Mouse (Mus musculus): ENCODE measurements around the gene Acsl5. TPM values are rescaled to one million over a fixed set of nuclear protein-coding genes. Genes with fewer than 3 reads are reported as not detected.

Gene Acsl5
- total RNA-seq, 1 experiment from 2014 or later, result 94.6 TPM

DNA sequence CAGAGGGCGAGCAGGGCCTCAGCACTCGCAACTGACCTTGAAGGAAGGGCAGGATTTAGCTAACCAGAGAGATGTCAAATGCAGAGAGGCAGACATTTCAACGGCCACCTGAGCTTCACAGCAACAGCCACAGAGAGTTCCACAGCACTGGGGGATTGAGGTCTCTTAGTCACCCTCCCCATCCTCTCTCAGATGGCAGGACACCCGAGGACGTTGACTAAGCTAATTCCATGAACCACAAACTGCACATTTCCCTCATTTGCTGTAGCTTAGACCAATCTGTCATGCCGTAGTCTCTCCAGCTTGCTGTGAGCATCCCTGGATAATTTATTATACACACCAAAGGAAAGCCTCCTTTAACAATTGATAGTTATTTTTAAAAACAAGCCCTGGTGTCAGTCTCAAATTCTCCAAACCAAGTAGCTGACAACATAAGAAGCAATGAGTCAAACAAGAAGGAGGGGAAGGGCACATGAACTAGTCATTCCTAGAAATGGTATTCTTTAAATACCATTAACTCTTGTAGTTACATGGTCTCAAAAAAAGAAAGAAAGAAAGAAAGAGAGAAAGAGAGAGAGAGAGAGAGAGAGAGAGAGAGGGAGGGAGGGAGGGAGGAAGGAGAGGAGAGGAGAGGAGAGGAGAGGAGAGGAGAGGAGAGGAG lies 11.8 kb upstream of the Acsl5 start:
- no peak for DNase-seq

- no peak for DNase-seq
Observed at GRCm38 (mm10) chr19:55241186-55241645, 10.5 kb upstream of the Acsl5 start, which contains the start of gene Gucy2g. Gucy2g (minus strand) TSS chr19:55241236.

DNA sequence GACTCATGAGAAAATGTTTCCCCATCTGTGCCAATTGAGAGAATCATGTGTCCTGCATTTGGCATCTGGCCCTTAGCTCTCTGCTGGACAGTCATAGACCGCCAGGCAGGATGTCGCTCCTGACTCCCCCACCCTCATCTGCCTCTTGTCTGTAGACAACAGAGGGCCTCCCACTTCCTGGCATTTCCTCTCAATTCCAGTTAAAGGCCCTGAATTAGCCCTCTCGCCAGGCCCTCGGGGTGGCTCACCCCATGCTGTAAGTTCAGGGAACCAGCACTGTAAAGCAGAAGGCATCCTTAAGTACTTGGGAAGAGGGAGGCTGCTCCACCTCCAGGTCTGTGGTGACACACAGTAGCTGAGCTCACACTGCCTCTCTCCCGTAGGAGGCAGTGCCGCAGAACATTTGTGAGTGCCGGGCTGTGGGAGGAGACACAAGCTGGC lies 6.9 kb upstream of the Acsl5 start:
- peak; percentile 58 for DNase-seq

DNA sequence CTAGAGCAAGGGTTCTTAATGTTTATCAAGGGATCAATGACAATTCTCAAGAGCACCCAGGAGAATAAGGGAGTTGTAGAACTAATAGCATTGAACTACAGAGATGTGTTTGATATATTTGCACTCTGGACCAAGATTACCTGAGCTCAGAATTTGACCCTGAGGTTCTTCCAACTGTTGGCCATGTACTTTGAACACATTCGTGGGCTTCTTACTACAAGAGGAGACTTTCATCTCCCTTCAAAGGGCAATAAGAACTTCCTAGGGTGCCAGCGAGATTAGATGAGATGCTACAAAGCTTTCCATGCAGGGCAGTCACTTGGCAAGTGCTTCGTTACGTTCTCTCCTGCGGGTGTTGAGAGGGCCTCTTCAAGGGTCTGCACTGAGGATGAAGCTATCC lies 4.2 kb upstream of the Acsl5 start:
- no peak for DNase-seq

- no peak for DNase-seq
Observed at GRCm38 (mm10) chr19:55247991-55248520, 3.7 kb upstream of the Acsl5 start.

DNA sequence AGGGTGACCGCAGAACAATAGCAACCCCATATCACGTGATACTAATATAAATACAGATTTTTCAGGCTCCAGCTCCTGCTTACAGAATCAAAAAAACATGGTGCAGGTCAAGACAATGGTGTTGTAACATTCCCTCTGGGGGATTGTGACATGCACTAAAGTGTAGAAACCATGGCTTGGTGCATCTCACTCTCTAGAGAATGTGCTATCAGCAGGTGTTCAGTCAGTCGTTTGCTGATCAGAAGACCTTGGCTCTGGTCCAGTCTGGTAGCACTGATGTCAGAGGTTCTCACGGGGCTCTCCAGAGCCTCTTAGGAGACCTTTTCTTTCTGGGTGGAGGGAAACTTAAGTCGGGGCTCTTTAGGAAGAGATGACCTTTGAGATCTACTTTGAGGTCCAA lies 1.3 kb upstream of the Acsl5 start:
- DNase-seq, result no peak

DNA sequence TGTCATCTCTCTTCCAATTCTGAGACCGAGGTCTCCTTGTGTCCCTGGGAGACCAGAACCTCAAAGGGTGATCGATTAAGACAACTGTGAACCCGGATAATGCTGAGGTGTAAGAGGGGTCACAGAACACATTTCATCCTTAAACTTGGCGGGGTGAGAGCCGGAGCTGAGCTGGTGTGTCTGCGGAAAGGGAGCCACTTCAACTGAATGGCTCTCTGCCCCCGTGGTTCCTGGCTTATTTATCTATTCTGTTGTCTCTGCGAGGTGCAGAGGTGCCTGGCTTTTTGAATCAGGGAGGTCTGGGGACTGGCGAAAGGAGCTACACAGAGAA lies 1.5 kb downstream of the Acsl5 start:
- peak; percentile 10 for DNase-seq

GRCm38 (mm10) chr19:55253570-55254441 lies 2.1 kb downstream of the Acsl5 start:
- DNase-seq, result peak; percentile 67

DNA sequence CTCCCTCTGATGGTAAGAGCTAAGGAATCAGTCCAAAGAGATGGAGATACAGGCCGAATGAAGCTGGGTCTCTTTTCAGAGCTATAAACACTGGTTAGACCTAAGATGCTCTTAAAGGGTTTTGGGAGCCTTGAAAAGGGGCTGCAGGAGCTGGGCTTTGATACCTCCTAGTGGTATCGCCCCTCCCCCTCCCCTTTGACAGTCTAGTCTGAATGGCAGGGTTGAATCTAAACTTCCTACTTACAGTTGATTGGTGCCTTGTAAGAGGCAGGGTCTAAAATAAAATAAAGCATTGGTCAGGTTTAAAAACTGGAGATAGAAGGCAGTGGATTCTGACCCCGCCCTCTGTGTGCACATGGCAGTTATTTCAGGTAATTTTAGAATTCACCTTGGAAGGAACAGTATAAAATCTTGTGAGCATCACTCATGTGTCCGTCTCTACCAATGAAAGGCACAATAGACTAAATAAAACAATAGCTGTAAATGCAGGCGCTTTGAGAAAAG lies 2.8 kb downstream of the Acsl5 start:
- no peak for DNase-seq

GRCm38 (mm10) chr19:55256156-55256555 lies 4.4 kb downstream of the Acsl5 start:
- no peak for DNase-seq

GRCm38 (mm10) chr19:55257656-55258375 lies 6.1 kb downstream of the Acsl5 start:
- no peak for DNase-seq

DNA sequence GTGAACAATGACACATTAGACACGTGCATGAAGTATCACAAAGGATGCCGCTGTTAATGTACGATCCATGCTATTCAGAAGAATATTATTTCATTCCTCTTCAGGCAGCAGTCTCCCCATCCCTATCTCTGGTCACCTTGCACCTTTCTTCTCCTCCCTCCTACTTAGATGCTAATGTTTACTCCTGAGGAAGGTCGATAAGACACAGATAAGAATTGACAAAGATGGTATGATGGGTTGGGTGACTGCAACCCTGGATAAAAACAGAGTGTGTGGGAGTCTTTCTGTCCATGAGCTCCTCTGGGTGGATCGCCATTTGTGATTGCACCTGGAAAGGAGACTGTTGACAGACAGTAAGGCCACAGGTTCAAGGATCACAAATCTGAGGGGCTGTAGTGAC lies 6.8 kb downstream of the Acsl5 start:
- DNase-seq, result no peak

DNA sequence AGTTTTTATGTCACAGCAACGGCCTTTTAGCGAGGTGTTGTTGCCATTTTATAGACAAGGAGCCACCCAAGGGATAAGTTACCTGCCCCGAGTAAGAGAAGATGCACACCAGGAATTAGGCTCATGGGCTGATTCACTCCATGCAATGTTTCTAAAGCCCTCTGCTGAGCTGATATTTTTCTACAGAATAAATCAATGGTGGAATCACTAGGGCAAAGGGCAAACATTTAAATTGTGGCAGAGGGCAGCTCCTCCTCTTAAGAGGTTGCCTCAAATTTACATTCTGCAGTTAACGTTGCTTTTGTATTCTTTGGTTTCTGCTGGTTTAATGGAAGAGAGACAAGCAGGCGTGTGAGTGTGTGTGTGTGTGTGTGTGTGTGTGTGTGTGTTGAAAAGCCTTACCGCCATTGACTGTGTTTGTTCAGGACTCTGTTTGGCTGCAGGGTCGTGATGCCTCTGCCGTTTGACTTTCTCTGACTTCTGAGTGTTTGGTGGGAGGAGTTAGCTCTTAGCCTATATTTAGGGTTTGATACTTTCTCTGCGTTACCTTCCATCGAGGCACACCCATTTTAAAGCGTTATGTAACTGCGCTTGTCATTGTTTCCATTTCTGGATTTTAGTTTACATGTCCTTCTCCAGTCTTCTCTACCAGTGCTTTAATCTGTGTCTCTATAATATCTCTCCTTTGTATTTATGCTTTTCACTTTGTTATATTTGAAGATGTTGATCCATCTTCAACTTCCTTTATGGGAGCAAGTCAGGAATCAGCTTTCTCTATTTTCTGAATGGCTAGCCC lies 8.8 kb downstream of the Acsl5 start:
- DNase-seq, result no peak

DNA sequence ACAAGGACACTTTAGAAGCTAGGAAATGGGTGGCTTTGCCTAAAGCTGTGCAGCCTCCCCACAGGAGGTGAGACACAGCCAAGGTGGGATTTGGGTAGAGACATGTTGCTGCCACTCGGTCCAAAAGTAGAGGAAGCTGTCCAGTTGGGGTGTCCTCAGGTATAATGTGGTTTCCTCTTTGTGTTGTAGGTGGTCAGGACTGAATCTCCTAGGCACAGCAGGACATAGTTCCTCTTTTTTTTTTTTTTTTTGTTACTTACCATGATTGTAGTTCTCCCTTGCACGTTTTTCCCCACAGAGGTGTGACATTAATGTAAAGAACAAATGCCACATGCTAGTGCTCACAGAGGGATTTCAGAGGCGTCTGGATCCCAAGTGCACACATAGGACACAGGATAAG lies 13.5 kb downstream of the Acsl5 start:
- no peak for DNase-seq

DNA sequence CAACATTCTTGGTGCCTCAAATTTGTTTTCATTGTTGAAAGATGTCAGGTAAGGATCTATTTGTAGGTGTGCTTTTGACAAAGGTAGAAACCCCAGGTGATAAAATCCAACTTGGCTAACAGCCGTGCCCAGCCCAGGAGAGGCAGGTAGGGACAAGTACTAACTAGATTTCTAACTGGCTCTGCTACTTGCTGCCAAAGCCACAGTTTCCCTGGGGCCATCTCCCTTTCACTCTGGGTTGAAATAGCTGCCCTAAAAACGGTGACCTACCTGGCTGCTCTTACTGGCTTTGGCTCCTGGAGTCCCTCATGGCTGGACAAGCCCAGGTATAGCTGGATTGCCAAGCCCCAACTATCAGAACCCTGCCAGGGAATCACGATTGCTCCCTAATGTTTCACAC lies 15.0 kb downstream of the Acsl5 start:
- DNase-seq, result no peak

DNA sequence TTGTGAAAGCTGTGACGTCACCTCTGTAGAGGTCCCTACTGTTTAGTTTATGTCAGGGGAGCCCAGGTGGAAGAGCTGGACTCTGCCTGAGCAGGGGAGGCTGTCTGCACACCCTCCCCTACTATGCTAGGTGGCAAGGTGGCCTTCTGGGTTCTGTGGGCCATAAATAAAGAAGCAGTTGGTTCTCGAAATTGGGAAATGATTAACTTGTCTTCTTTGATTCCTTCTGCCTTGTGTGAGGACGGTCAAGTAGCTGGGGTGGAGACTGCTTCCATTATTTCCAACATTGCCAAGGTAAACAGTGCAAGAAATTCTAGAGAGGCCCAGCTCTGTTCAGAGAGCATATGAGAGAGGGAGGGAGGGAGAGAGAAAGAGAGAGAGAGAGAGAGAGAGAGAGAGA lies 16.4 kb downstream of the Acsl5 start:
- DNase-seq, result no peak

DNA sequence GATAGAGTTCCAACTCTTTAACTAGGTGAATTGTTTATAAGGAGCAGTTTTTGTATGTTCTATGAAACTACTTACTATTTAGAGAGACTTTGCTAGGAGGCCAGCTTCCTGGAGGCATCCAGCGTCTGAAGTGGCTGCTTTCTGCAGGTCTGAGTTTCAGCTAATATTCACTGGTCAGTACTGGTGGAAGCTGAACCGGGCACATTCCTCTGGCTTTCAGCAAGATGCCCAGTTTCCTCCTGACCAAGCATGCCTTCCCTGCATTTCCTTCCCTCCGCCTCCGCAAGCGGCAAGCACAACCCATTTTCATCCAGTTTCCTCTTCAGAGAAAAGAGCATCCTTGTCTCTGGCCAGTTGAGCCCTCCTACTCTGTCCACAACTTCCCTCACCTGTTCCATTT lies 17.3 kb downstream of the Acsl5 start:
- DNase-seq, result no peak

- DNase-seq, result no peak
Observed at GRCm38 (mm10) chr19:55271448-55271847, 19.7 kb downstream of the Acsl5 start.

- no peak for DNase-seq
Observed at GRCm38 (mm10) chr19:55273340-55273739, 21.6 kb downstream of the Acsl5 start.

GRCm38 (mm10) chr19:55276100-55276499 lies 24.4 kb downstream of the Acsl5 start:
- DNase-seq, result no peak

DNA sequence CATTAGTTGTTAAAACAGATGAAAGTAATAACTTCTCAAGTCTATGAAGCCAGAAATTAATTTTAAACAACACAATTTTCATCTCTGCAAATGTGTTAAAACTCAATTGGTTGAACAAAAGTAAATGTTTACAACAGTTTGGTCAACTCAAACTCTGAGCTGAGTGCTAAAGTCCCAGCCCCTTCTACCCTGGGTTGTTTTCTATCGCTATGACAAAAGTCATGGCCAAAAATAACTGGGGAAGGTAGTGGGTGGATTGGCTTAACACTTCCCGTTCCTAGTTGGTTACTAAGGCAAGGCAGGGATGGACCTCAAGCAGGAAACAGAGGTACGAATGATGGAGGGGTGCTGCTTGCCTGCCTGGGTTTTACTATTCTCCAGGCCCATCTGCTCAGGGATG lies 25.0 kb downstream of the Acsl5 start:
- DNase-seq, result no peak

- DNase-seq, result no peak
Observed at GRCm38 (mm10) chr19:55284093-55284492, 32.4 kb downstream of the Acsl5 start.
